Mouse (Mus musculus): ENCODE measurements around the gene Msantd3. TPM values are rescaled to one million over a fixed set of nuclear protein-coding genes. Genes with fewer than 3 reads are reported as not detected.

Gene Msantd3
- polyA plus RNA-seq, 1 experiment from 2014 or later = 20.8 TPM

- no peaks in the 10 kb centered on the region for H3K27me3 ChIP-seq (ENCODE audit: control insufficient read depth, insufficient read depth, low read length)
- no peak overlapping the region for H3K27ac ChIP-seq (ENCODE audit: low read length)
- WGBS = 91% methylated on average over 2 of the region's 2 CpGs
- no peak overlapping the region for H3K4me2 ChIP-seq (ENCODE audit: low read depth, low read length)
- ATAC-seq (replicated peaks; ENCODE audit: extremely low read depth, insufficient read depth, low FRiP score) = no peak
- peaks cover 3% of the 10 kb centered on the region for H3K36me3 ChIP-seq (ENCODE audit: control insufficient read depth, insufficient read depth)
- peaks cover 12% of the 10 kb centered on the region for H3K4me1 ChIP-seq (ENCODE audit: control insufficient read depth, insufficient read depth, low read length)
- no peak overlapping the region for H3K9ac ChIP-seq (ENCODE audit: low read length)
- H3K4me3 ChIP-seq (ENCODE audit: low read length) = no peak overlapping the region
- peaks cover 4% of the 10 kb centered on the region for H3K9me3 ChIP-seq (replicated peaks; ENCODE audit: control insufficient read depth, low read length)
These were observed 47.8 kb downstream of the Msantd3 start for GRCm38 (mm10) chr4:48587526-48587925.

- ATAC-seq (replicated peaks; ENCODE audit: extremely low read depth, insufficient read depth, low FRiP score) = no peak
- Histone ChIP-seq H3K36me3 (ENCODE audit: control insufficient read depth, insufficient read depth) (peaks cover 3% of the 10 kb centered on the region), H3K4me2 (ENCODE audit: low read depth, low read length) (no peak overlapping the region), H3K9me3 (replicated peaks; ENCODE audit: control insufficient read depth, low read length) (peaks cover 4% of the 10 kb centered on the region), H3K27me3 (ENCODE audit: control insufficient read depth, insufficient read depth, low read length) (no peaks in the 10 kb centered on the region), H3K4me1 (ENCODE audit: control insufficient read depth, insufficient read depth, low read length) (peaks cover 12% of the 10 kb centered on the region), H3K4me3 (ENCODE audit: low read length) (no peak overlapping the region), H3K27ac (ENCODE audit: low read length) (no peak overlapping the region), H3K9ac (ENCODE audit: low read length) (no peak overlapping the region)
- 78% methylated on average over 9 of the region's 9 CpGs for WGBS
These were observed 48.8 kb downstream of the Msantd3 start for GRCm38 (mm10) chr4:48588576-48588975.

GRCm38 (mm10) chr4:48590862-48591261, 51.1 kb downstream of the Msantd3 start:
- H3K9me3 ChIP-seq (replicated peaks; ENCODE audit: control insufficient read depth, low read length) = peaks cover 4% of the 10 kb centered on the region
- no peak overlapping the region for H3K9ac ChIP-seq (ENCODE audit: low read length)
- no peaks in the 10 kb centered on the region for H3K27me3 ChIP-seq (ENCODE audit: control insufficient read depth, insufficient read depth, low read length)
- H3K4me1 ChIP-seq (ENCODE audit: control insufficient read depth, insufficient read depth, low read length) = peaks cover 12% of the 10 kb centered on the region
- no peak overlapping the region for H3K4me2 ChIP-seq (ENCODE audit: low read depth, low read length)
- ATAC-seq (replicated peaks; ENCODE audit: extremely low read depth, insufficient read depth, low FRiP score) = no peak
- 49% methylated on average over 7 of the region's 7 CpGs for WGBS
- H3K4me3 ChIP-seq (ENCODE audit: low read length) = no peak overlapping the region
- no peak overlapping the region for H3K27ac ChIP-seq (ENCODE audit: low read length)
- H3K36me3 ChIP-seq (ENCODE audit: control insufficient read depth, insufficient read depth) = peaks cover 3% of the 10 kb centered on the region

- H3K9ac ChIP-seq (ENCODE audit: low read length) = no peak overlapping the region
- H3K4me1 ChIP-seq (ENCODE audit: control insufficient read depth, insufficient read depth, low read length) = peaks cover 7% of the 10 kb centered on the region
- no peak overlapping the region for H3K4me3 ChIP-seq (ENCODE audit: low read length)
- no peak overlapping the region for H3K27ac ChIP-seq (ENCODE audit: low read length)
- H3K4me2 ChIP-seq (ENCODE audit: low read depth, low read length) = no peak overlapping the region
- 84% methylated on average over 3 of the region's 3 CpGs for whole genome bisulfite sequencing
- H3K27me3 ChIP-seq (ENCODE audit: control insufficient read depth, insufficient read depth, low read length) = no peaks in the 10 kb centered on the region
- peaks cover 4% of the 10 kb centered on the region for H3K9me3 ChIP-seq (replicated peaks; ENCODE audit: control insufficient read depth, low read length)
- peaks cover 3% of the 10 kb centered on the region for H3K36me3 ChIP-seq (ENCODE audit: control insufficient read depth, insufficient read depth)
- no peak for ATAC-seq (replicated peaks; ENCODE audit: extremely low read depth, insufficient read depth, low FRiP score)
These were observed 51.7 kb downstream of the Msantd3 start for GRCm38 (mm10) chr4:48591390-48591789.

- H3K4me2 ChIP-seq (ENCODE audit: low read depth, low read length) = no peak overlapping the region
- WGBS = 38% methylated on average over 5 of the region's 5 CpGs
- H3K36me3 ChIP-seq (ENCODE audit: control insufficient read depth, insufficient read depth) = peaks cover 3% of the 10 kb centered on the region
- no peak overlapping the region for H3K4me3 ChIP-seq (ENCODE audit: low read length)
- peaks cover 3% of the 10 kb centered on the region; the same call in 1 of the 2 replicates for H3K4me1 ChIP-seq (ENCODE audit: control insufficient read depth, insufficient read depth, low read length)
- peaks cover 4% of the 10 kb centered on the region for H3K9me3 ChIP-seq (replicated peaks; ENCODE audit: control insufficient read depth, low read length)
- H3K27ac ChIP-seq (ENCODE audit: low read length) = no peak overlapping the region
- no peak for ATAC-seq (replicated peaks; ENCODE audit: extremely low read depth, insufficient read depth, low FRiP score)
- no peak overlapping the region for H3K9ac ChIP-seq (ENCODE audit: low read length)
- no peaks in the 10 kb centered on the region for H3K27me3 ChIP-seq (ENCODE audit: control insufficient read depth, insufficient read depth, low read length)
These were observed 52.6 kb downstream of the Msantd3 start for GRCm38 (mm10) chr4:48592328-48592727.

- H3K4me1 ChIP-seq (ENCODE audit: control insufficient read depth, insufficient read depth, low read length) = peaks cover 3% of the 10 kb centered on the region; the same call in 1 of the 2 replicates
- peaks cover under 1% of the 10 kb centered on the region; the same call in 1 of the 2 replicates for H3K9me3 ChIP-seq (replicated peaks; ENCODE audit: control insufficient read depth, low read length)
- H3K9ac ChIP-seq (ENCODE audit: low read length) = no peak overlapping the region
- H3K4me3 ChIP-seq (ENCODE audit: low read length) = no peak overlapping the region
- no peaks in the 10 kb centered on the region; the same call in 1 of the 2 replicates for H3K36me3 ChIP-seq (ENCODE audit: control insufficient read depth, insufficient read depth)
- H3K27ac ChIP-seq (ENCODE audit: low read length) = no peak overlapping the region
- no peaks in the 10 kb centered on the region for H3K27me3 ChIP-seq (ENCODE audit: control insufficient read depth, insufficient read depth, low read length)
- 89% methylated on average over 7 of the region's 7 CpGs for WGBS
- H3K4me2 ChIP-seq (ENCODE audit: low read depth, low read length) = no peak overlapping the region
- no peak for ATAC-seq (replicated peaks; ENCODE audit: extremely low read depth, insufficient read depth, low FRiP score)
These were observed 53.1 kb downstream of the Msantd3 start for GRCm38 (mm10) chr4:48592844-48593243.

GRCm38 (mm10) chr4:48596111-48596510, 56.4 kb downstream of the Msantd3 start:
- H3K27ac ChIP-seq (ENCODE audit: low read length) = no peak overlapping the region
- H3K36me3 ChIP-seq (ENCODE audit: control insufficient read depth, insufficient read depth) = no peaks in the 10 kb centered on the region
- H3K4me2 ChIP-seq (ENCODE audit: low read depth, low read length) = no peak overlapping the region
- no peak for ATAC-seq (replicated peaks; ENCODE audit: extremely low read depth, insufficient read depth, low FRiP score)
- 87% methylated on average over 7 of the region's 7 CpGs for WGBS
- H3K9me3 ChIP-seq (replicated peaks; ENCODE audit: control insufficient read depth, low read length) = no peaks in the 10 kb centered on the region
- H3K27me3 ChIP-seq (ENCODE audit: control insufficient read depth, insufficient read depth, low read length) = no peaks in the 10 kb centered on the region
- H3K9ac ChIP-seq (ENCODE audit: low read length) = no peak overlapping the region
- H3K4me1 ChIP-seq (ENCODE audit: control insufficient read depth, insufficient read depth, low read length) = no peaks in the 10 kb centered on the region
- H3K4me3 ChIP-seq (ENCODE audit: low read length) = no peak overlapping the region

GRCm38 (mm10) chr4:48605650-48606049, 65.9 kb downstream of the Msantd3 start:
- Histone ChIP-seq H3K9me3 (replicated peaks; ENCODE audit: control insufficient read depth, low read length) (no peaks in the 10 kb centered on the region), H3K4me2 (ENCODE audit: low read depth, low read length) (no peak overlapping the region), H3K9ac (ENCODE audit: low read length) (no peak overlapping the region), H3K27ac (ENCODE audit: low read length) (no peak overlapping the region), H3K27me3 (ENCODE audit: control insufficient read depth, insufficient read depth, low read length) (no peaks in the 10 kb centered on the region), H3K4me3 (ENCODE audit: low read length) (no peak overlapping the region), H3K36me3 (ENCODE audit: control insufficient read depth, insufficient read depth) (peaks cover 5% of the 10 kb centered on the region; the same call in 1 of the 2 replicates), H3K4me1 (ENCODE audit: control insufficient read depth, insufficient read depth, low read length) (no peaks in the 10 kb centered on the region; the same call in 1 of the 2 replicates)
- 82% methylated on average over 3 of the region's 3 CpGs for WGBS
- ATAC-seq (replicated peaks; ENCODE audit: extremely low read depth, insufficient read depth, low FRiP score) = no peak

GRCm38 (mm10) chr4:48609485-48609884, 69.8 kb downstream of the Msantd3 start:
- no peak for ATAC-seq (replicated peaks; ENCODE audit: extremely low read depth, insufficient read depth, low FRiP score)
- no peak overlapping the region for H3K9ac ChIP-seq (ENCODE audit: low read length)
- no peak overlapping the region for H3K4me2 ChIP-seq (ENCODE audit: low read depth, low read length)
- no peaks in the 10 kb centered on the region; the same call in 1 of the 2 replicates for H3K4me1 ChIP-seq (ENCODE audit: control insufficient read depth, insufficient read depth, low read length)
- WGBS = 77% methylated on average over 9 of the region's 9 CpGs
- peaks cover 5% of the 10 kb centered on the region; the same call in 1 of the 2 replicates for H3K36me3 ChIP-seq (ENCODE audit: control insufficient read depth, insufficient read depth)
- no peak overlapping the region for H3K4me3 ChIP-seq (ENCODE audit: low read length)
- no peak overlapping the region for H3K27ac ChIP-seq (ENCODE audit: low read length)
- no peaks in the 10 kb centered on the region for H3K9me3 ChIP-seq (replicated peaks; ENCODE audit: control insufficient read depth, low read length)
- H3K27me3 ChIP-seq (ENCODE audit: control insufficient read depth, insufficient read depth, low read length) = no peaks in the 10 kb centered on the region

All from heart, embryonic 16.5 days (tissue).